Mouse (Mus musculus) left cerebral cortex, postnatal 36 days (tissue): ENCODE measurements at regions not wholly inside any gene's neighbourhood (a gene's known extent, or its start where the extent isn't known, plus 50 kb on each side); places are given as distances from the start of the nearest gene placed in this dataset.

Experiments used
- DNase-seq, 2 experiments: peaks; one replicate each; pipeline ENCODE4 v3.0.0; 2021 to 2022; ENCODE audit warnings: low spot score in 2 of 2, mixed read lengths in 1 of 2
- intact Hi-C: fragments of 180-260 bp; cut with DNase I; formaldehyde crosslinking; loops from one replicate; pipeline ENCODE4 v1.15.1; 2025

- no peak for DNase-seq
- intact Hi-C loops: no loop called here
These were observed 192.6 kb downstream of the Sp3 start for GRCm38 (mm10) chr2:72787616-72788015.

GRCm38 (mm10) chr2:72791496-72791895 lies 188.8 kb downstream of the Sp3 start:
- intact Hi-C loops: no loop called here
- DNase-seq: no peak

GRCm38 (mm10) chr2:72793424-72793823 lies 186.8 kb downstream of the Sp3 start:
- intact Hi-C loops: no loop called here
- DNase-seq: no peak

GRCm38 (mm10) chr2:72794501-72794900 lies 185.7 kb downstream of the Sp3 start:
- intact Hi-C loops: no loop called here
- no peak for DNase-seq

- intact Hi-C loops: no loop called here
These were observed 183.1 kb downstream of the Sp3 start for GRCm38 (mm10) chr2:72797002-72797718.

GRCm38 (mm10) chr2:72800696-72801095 lies 179.6 kb downstream of the Sp3 start:
- intact Hi-C loops: no loop called here
- no peak for DNase-seq

More at GRCm38 (mm10) chr2:72797002-72797718, 183.1 kb downstream of the Sp3 start:
- DNase-seq: no peak

- DNase-seq: no peak
- intact Hi-C loops: no loop called here
These were observed 166.8 kb downstream of the Sp3 start for GRCm38 (mm10) chr2:72813282-72813974.

- intact Hi-C loops: no loop called here
- DNase-seq: no peak
These were observed 155.0 kb downstream of the Sp3 start for GRCm38 (mm10) chr2:72825251-72825650.

GRCm38 (mm10) chr2:72829139-72829538 lies 151.1 kb downstream of the Sp3 start:
- intact Hi-C loops: no loop called here
- DNase-seq: no peak

GRCm38 (mm10) chr2:72832770-72833169 lies 147.5 kb downstream of the Sp3 start:
- no peak for DNase-seq
- intact Hi-C loops: no loop called here

- DNase-seq: no peak
- intact Hi-C loops: no loop called here
These were observed 142.0 kb downstream of the Sp3 start for GRCm38 (mm10) chr2:72838085-72838727.

GRCm38 (mm10) chr2:72839673-72840072 lies 140.6 kb downstream of the Sp3 start:
- DNase-seq: no peak
- intact Hi-C loops: no loop called here

- peak in 1 of 2 experiments; percentile 5 for DNase-seq
- intact Hi-C loops: no loop called here
These were observed 138.9 kb downstream of the Sp3 start for GRCm38 (mm10) chr2:72841367-72841766.

GRCm38 (mm10) chr2:72843610-72844009 lies 136.6 kb downstream of the Sp3 start:
- peak in 1 of 2 experiments; percentile 9 for DNase-seq
- intact Hi-C loops: no loop called here

GRCm38 (mm10) chr2:72849441-72850192 lies 130.6 kb downstream of the Sp3 start:
- no peak for DNase-seq
- intact Hi-C loops: no loop called here

GRCm38 (mm10) chr2:72852509-72852908 lies 127.7 kb downstream of the Sp3 start:
- intact Hi-C loops: no loop called here
- no peak for DNase-seq

- peak in 1 of 2 experiments; percentile 5 for DNase-seq
- intact Hi-C loops: no loop called here
These were observed 124.8 kb downstream of the Sp3 start for GRCm38 (mm10) chr2:72855276-72855970.

- intact Hi-C loops: no loop called here
- DNase-seq: no peak
These were observed 124.1 kb downstream of the Sp3 start for GRCm38 (mm10) chr2:72855971-72856755.

GRCm38 (mm10) chr2:72857377-72857776 lies 122.9 kb downstream of the Sp3 start:
- DNase-seq: no peak
- intact Hi-C loops: no loop called here
